Mouse (Mus musculus): ENCODE data around the gene Fam43b.

DNA sequence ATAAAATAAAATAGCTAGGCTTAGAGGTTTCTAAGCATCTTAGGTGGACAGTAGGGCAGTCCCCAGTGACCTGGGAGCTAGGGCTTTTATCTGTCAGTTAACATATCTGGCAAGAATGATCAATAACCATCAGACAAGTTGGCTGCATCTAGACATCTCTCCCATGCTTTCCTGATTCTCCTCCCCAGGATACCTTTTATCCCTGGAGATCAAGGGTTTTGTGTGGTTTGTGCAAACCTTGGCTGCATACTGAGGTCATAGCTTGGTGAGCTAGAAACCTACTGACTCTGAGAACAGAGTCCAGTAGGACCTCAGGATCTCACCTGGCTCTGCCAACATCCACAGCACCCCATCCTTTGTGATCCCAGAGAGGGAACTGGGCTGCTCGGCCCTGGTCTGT, 49.0 kb downstream of the Fam43b start:
- TF ChIP-seq CTCF (IDR thresholded peaks at IDR 0.05; ENCODE audit: extremely low read depth, insufficient read depth, low read length), result no peak
- no peak for TF ChIP-seq POLR2A (IDR thresholded peaks at IDR 0.05; ENCODE audit: extremely low read depth, insufficient read depth, low read length)

All from cortical plate, adult 2 months (tissue).